Mouse (Mus musculus): Measurements from ENCODE around the gene Xrcc4.

- TF ChIP-seq POLR2A (IDR thresholded peaks at IDR 0.05; ENCODE audit: low read depth, low read length) (no peak), CTCF (IDR thresholded peaks at IDR 0.05; ENCODE audit: extremely low read depth, insufficient read length, insufficient replicate concordance, low read depth, low read length) (no peak)
Measured at GRCm38 (mm10) chr13:89883523-89883922, 205.9 kb downstream of the Xrcc4 start.

Measured in small intestine, adult 2 months (tissue).